In the genomic region with DNA sequence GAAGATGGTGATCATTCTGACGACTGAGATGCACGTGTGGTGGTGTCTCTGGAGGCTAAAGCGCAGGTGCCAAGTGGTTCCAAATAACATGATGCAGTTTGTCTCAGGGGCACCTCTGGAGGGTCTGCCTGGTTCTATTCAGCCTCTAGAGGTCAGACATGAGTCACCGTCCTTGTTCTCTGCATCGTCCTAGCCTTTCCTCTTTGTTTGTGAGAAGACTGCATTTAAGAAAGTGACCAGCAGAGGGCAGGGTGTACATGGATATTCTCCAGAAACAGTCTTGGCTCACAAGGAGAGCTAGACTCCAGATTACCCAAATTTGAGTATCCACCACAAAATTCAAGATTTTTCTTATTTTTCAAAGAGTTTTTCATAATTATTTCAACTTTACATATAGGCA, we compare ENCODE assay signal across 10 mouse cellular contexts. TPM values are rescaled to one million over a fixed set of nuclear protein-coding genes. Genes with fewer than 3 reads are reported as not detected.
A peak's percentile ranks its signal among the peaks of the same experiment; 100 is the strongest.
DNase-seq lines count a peak whose midpoint lies in the region; ATAC-seq and TF ChIP-seq lines count a peak whose summit lies in the region.
"Had no signal": no experiment of that assay in that cellular context is flagged by ENCODE, and none has a peak within 500 bp of the region (broad histone marks: within the 10 kb centered on the region; RNA-seq: fewer than 3 reads in every experiment).

No protein-coding gene starts in this region.

- peak in 1 of 2 experiments; percentile 17 for DNase-seq in heart, adult 2 months
- peak; percentile 5 for DNase-seq in thymus, postnatal 0 days (ENCODE audit: low spot score)
- no peak for DNase-seq in thymus, postnatal 36 days
- DNase-seq in cerebellum, postnatal 14 days = peak; percentile 10 to 59
- peak; percentile 6 to 42 for DNase-seq in layer of hippocampus, adult 8-10 months (ENCODE audit: low spot score in 2 of 2)
- peak; percentile 9 for DNase-seq in right cerebral cortex, postnatal 4 days
- DNase-seq in urinary bladder, postnatal 4 days (ENCODE audit: low spot score in 2 of 2) = no peak

- intact Hi-C loops in heart, adult 2 months (cut with DNase I) = loop anchor here (2.0 kb wide), 1 partner anchor 120 kb away; no protein-coding TSS in a partner anchor

- H3K4me3 ChIP-seq in heart, adult 2 months = no peak overlapping the region
- no peak overlapping the region for H3K4me3 ChIP-seq in heart, embryonic 12.5 days
- H3K4me3 ChIP-seq: neural tube, embryonic 12.5 days had no signal

- ATAC-seq in heart, embryonic 12.5 days (ENCODE audit: insufficient number of reproducible peaks, low FRiP score) = no peak

- H3K9ac ChIP-seq in heart, adult 2 months (ENCODE audit: low read depth, low read length) = no peak overlapping the region
- H3K9ac ChIP-seq in heart, embryonic 12.5 days = no peak overlapping the region
- H3K9ac ChIP-seq: neural tube, embryonic 12.5 days had no signal

- no peak for TF ChIP-seq POLR2A in heart, adult 2 months (IDR thresholded peaks at IDR 0.05; ENCODE audit: insufficient read depth, low read depth, low read length)

- TF ChIP-seq EP300 in heart, adult 2 months (IDR thresholded peaks at IDR 0.05; ENCODE audit: insufficient read depth, low read depth, low read length) = no peak

- WGBS in heart, adult 2 months = 45% methylated on average over 5 of the region's 5 CpGs
- WGBS in heart, embryonic 12.5 days = 43% methylated on average over 5 of the region's 5 CpGs

- H3K4me1 ChIP-seq in heart, adult 2 months (ENCODE audit: control insufficient read depth, insufficient read depth, low read length) = no peaks in the 10 kb centered on the region
- no peaks in the 10 kb centered on the region for H3K4me1 ChIP-seq in heart, embryonic 12.5 days (replicated peaks)
- H3K4me1 ChIP-seq: neural tube, embryonic 12.5 days had no signal

- H3K9me3 ChIP-seq in heart, embryonic 12.5 days (replicated peaks) = peaks cover 11% of the 10 kb centered on the region; the same call in 1 of the 2 replicates
- H3K9me3 ChIP-seq: neural tube, embryonic 12.5 days had no signal

- no peak overlapping the region for H3K4me2 ChIP-seq in heart, embryonic 12.5 days
- H3K4me2 ChIP-seq: neural tube, embryonic 12.5 days had no signal

- no peaks in the 10 kb centered on the region for H3K79me2 ChIP-seq in heart, adult 2 months (replicated peaks; ENCODE audit: control insufficient read depth, insufficient read depth, low read length)

- H3K27ac ChIP-seq in heart, adult 2 months = no peak overlapping the region
- no peak overlapping the region for H3K27ac ChIP-seq in heart, embryonic 12.5 days (ENCODE audit: poor library complexity, severe bottlenecking)
- H3K27ac ChIP-seq: neural tube, embryonic 12.5 days had no signal

- H3K36me3 ChIP-seq in heart, adult 2 months (ENCODE audit: control insufficient read depth, insufficient read depth, low read length) = no peaks in the 10 kb centered on the region
- H3K36me3 ChIP-seq in heart, embryonic 12.5 days = no peaks in the 10 kb centered on the region
- H3K36me3 ChIP-seq: neural tube, embryonic 12.5 days had no signal

- no peaks in the 10 kb centered on the region for H3K27me3 ChIP-seq in heart, adult 2 months (ENCODE audit: control insufficient read depth, insufficient read depth, low read length)
- no peaks in the 10 kb centered on the region for H3K27me3 ChIP-seq in heart, embryonic 12.5 days (replicated peaks)
- H3K27me3 ChIP-seq: neural tube, embryonic 12.5 days had no signal

- peak; percentile 47 for TF ChIP-seq CTCF in heart, adult 2 months (IDR thresholded peaks at IDR 0.05)

RNA-seq across cellular contexts. Expression of gene Ssx9, which starts 15.3 kb away (rescaled TPM):
- not detected for total RNA-seq in heart, adult 2 months (2021)
- polyA plus RNA-seq in heart, adult 2 months (2012; rRNA removed) = not detected in 2 replicates
- not detected in 2 replicates for polyA plus RNA-seq in heart, embryonic 12.5 days (2016; fragmentation: Nextera tagmentation; extraction: Ambion mirVana)
- polyA plus RNA-seq in thymus, postnatal 0 days (2015; fragmentation: Nextera tagmentation; extraction: Ambion mirVana) = not detected in 2 replicates
- total RNA-seq in layer of hippocampus, adult 8-10 months (2022) = under 1 TPM in 1 of 4 experiments, not detected in 3; 0.78 TPM
- polyA plus RNA-seq: large intestine, adult 2 months; neural tube, embryonic 12.5 days had no signal

RNA-seq across cellular contexts. Expression of gene Ssxb8, which starts 42.3 kb away (rescaled TPM):
- not detected for total RNA-seq in heart, adult 2 months (2021)
- not detected in 2 replicates for polyA plus RNA-seq in heart, adult 2 months (2012; rRNA removed)
- polyA plus RNA-seq in heart, embryonic 12.5 days (2016; fragmentation: Nextera tagmentation; extraction: Ambion mirVana) = not detected in 2 replicates
- not detected in 2 replicates for polyA plus RNA-seq in thymus, postnatal 0 days (2015; fragmentation: Nextera tagmentation; extraction: Ambion mirVana)
- not detected for total RNA-seq in layer of hippocampus, adult 8-10 months (2022)
- polyA plus RNA-seq: large intestine, adult 2 months; neural tube, embryonic 12.5 days had no signal

Comparison
In these comparisons a context has a peak if more than half of its experiments do, and no peak if none do; other contexts are left out.
1. DNase-seq: peak in thymus, postnatal 0 days (single experiment), cerebellum, postnatal 14 days (2 of 2), layer of hippocampus, adult 8-10 months (2 of 2) and right cerebral cortex, postnatal 4 days (single experiment); none in thymus, postnatal 36 days (0 of 2) and urinary bladder, postnatal 4 days (0 of 2).